Mouse (Mus musculus): ENCODE data around the gene Atr.
"Not testable (repeated sequence)": the region's sequence is repeated elsewhere in the genome, so short reads cannot be mapped to it uniquely, and the experiment has no call there.

Atr gene

DNA sequence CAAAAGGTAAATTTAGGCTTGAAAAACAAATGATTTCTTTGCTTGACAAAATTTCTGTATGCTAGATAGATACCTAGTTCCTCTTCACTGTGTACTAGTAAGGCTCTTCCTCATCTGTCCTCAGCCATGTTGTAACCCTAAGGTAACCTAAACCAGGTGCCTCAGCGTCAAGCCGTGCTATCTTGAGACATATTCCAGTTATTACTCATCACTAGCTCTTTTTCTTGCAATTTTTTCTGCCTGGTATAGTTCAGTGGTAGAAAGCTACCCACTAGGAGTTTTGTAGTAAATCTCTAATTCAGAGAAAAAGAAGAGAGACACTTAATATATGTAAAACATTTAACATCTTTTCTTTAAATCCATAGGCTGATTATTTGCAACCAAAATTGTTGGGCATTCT lies 25.4 kb downstream of the Atr start:
- intact Hi-C loops (cut with DNase I): loop anchor here (10.0 kb wide), 1 partner anchor 142 kb away; no protein-coding TSS in a partner anchor

DNA sequence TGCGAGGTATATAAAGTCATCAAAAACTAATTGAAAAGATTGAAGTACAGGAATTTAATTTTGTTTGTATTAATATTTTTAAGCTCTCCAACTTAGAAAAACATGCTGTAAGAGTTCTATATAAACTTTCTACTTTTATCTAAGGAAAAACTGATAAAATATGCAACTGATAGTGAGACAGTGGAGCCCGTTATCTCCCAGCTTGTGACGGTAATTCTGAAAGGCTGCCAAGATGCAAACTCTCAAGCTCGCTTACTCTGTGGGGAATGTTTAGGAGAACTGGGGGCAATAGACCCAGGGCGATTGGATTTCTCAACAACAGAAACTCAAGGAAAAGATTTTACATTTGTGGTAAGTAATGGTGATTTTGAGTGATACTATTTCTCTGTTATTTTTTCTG lies 40.0 kb downstream of the Atr start:
- intact Hi-C loops (cut with DNase I): no loop called here

- intact Hi-C loops (cut with DNase I): no loop called here
Measured at GRCm38 (mm10) chr9:95932855-95933254, 75.5 kb downstream of the Atr start.

- intact Hi-C loops (cut with DNase I): no loop called here
Measured at GRCm38 (mm10) chr9:95953658-95954057, 96.3 kb downstream of the Atr start.

DNA sequence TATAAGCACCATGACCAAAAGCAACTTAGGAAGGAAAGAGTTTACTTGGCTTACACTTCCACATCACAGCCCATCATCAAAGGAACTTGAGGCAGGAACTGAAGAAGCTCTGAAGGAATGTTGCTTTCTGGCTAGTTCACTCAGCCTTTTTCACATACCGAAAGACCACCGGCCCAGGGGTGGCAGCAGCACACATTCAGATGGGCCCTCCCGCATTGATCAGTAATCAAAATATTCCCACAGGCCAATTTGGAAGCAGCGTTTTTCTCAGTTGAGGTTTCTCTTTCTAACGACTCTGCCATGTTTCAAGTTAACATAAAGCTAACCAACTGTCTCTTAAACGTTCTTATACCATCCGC lies 96.8 kb downstream of the Atr start:
- intact Hi-C loops (cut with DNase I): no loop called here

DNA sequence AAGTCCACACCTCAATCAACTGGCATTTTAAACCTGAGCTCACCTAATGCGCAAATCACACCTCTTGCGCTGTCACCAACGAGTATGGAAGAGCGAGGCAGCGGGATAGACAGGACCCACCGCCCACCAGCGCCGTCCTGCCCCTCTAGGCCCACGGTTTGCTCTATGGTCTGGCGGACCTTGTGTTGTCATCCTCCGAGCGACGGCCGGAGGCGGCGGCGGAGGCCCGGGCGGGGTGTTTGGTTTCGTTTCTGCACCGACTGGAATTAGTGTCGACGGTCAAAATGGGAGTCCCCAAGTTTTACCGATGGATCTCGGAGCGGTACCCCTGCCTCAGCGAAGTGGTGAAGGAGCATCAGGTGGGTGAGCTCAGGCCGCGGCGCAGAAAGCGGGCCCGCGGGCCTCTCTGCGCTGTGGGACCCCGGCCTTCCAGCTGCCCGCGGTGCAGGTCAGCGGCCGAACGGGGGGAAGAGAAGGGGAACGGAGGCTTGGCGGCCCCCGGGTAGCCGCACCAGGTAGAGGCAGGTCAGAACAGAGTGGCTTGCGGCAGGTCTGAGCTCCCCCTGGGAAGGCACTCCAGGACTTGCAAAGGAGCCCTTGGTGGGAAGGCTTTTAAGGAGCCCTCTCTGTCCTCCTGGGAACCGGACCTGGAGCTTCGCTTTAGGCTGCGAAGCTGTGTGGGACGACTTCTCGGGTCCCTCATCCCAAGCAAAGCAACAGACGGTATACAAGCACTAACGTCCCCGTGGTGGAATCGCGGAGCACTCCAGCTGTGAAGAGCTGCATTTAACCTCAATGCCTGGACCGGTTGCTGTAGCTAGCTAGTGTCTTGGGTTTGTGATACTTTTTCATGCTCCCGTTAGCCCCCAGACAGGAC lies 97.4 kb downstream of the Atr start, which contains the start of gene Xrn1:
TSS of gene Xrn1 (plus strand) at position 176 of the 877 bp plus-strand sequence.
- intact Hi-C loops (cut with DNase I): no loop called here

- intact Hi-C loops (cut with DNase I): no loop called here
Measured at GRCm38 (mm10) chr9:95957611-95958010, 100.2 kb downstream of the Atr start.

DNA sequence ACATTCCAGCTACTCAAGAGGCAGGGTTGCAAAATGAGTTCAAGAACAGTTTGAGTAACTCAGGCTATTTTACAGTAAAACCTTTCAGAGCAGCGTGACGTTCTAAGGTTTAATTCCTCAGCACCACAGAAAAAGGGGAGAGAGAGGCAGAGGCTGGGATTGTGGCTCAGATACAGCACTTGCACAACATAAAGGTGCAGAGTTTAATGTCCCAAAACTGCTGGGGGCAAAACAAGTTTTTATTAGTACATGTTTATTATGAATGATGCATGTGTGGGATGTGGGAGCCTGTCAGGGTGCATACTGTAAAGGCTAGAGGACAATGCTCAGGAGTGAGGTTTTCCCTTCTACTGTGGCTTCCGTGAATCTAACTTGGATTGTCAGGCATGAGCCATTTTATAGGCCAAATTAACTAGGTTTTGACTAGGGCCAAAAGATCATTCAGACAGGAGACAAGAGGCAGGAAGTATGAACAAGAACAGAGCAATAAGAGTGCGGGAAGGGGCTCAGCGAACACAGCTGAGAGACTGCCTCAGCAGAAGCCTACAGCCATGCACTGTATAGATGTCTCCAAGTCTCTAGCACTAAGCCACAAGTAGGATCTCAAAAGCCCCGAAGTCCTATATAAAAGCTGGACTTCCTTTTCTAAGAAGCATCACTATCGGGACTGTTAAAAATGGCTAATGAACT lies 100.8 kb downstream of the Atr start:
- intact Hi-C loops (cut with DNase I): no loop called here

- intact Hi-C loops (cut with DNase I): not testable (repeated sequence)
Measured at GRCm38 (mm10) chr9:95958731-95959105, 101.3 kb downstream of the Atr start.

- intact Hi-C loops (cut with DNase I): no loop called here
Measured at GRCm38 (mm10) chr9:95959246-95959645, 101.8 kb downstream of the Atr start.

DNA sequence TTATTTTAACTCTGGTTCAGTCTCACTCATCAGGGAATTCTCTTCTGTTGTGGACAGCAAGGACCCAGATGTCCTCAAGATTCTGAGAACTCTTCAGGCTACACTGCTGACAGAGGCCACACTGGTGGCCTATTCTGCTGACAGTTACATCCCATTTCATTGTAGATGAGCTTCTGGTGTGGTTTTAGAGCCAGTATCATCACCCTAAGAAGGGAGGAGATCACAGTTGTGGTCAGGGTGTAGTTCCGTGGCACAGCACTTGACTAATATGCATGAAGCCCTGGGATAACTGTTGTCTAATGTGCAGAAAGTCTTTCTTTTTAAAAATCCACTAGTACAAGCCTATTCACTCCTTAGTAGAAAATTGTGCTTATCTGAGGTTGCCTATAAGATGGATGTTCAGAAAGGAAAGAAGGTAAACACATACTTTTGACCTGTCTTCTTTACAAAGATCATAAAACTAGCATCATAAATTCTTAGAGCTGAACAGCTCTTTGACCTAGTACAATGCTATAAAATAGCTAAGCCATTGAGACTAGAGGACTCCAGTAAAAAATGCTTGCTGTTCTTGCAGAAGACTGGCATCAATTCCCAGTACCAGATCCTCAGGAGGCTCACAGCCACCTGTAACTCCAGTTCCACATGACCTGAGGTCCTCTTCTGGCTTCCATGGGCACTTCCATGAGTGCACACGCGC lies 102.5 kb downstream of the Atr start:
- intact Hi-C loops (cut with DNase I): no loop called here

DNA sequence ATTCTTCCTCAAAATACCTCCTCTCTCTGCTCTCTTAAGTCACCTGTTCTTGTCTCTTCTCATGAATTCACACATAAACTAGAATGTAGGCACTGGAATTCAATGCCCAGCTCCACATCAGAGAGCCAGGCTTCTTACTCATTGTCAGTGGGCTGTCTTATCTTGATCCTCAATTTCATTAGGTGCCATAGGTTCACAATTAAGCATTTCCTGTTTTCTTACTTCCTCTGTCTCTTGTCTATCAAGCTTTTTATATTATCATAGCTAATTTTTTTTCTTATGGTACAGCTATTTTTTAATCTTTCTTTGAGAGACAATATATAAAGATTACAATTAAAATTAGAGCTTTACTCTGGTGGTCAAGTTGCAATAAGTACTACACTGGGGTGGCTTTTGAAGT lies 103.7 kb downstream of the Atr start:
- intact Hi-C loops (cut with DNase I): no loop called here

DNA sequence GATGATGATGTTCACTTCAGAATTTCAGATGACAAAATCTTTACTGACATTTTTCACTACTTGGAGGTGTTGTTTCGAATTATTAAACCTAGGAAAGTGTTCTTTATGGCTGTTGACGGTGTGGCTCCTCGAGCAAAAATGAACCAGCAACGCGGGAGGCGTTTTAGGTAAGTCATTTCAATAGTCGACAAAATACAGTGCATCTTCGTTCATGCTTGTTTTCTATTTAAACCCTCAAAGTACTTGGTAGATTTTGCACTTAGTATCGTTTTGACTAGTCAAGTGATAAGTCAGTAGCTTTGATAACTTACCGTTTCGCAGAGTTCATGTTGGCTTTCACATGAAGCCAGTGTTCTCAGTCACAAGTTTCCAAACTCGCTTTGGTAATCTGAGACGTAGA lies 106.6 kb downstream of the Atr start:
- intact Hi-C loops (cut with DNase I): no loop called here

- intact Hi-C loops (cut with DNase I): no loop called here
Measured at GRCm38 (mm10) chr9:95978279-95978678, 120.9 kb downstream of the Atr start.

- intact Hi-C loops (cut with DNase I): no loop called here
Measured at GRCm38 (mm10) chr9:95979896-95980295, 122.5 kb downstream of the Atr start.

GRCm38 (mm10) chr9:95992255-95992654 lies 134.9 kb downstream of the Atr start:
- intact Hi-C loops (cut with DNase I): no loop called here
